Mouse (Mus musculus): ENCODE measurements around the gene Scoc. TPM values are rescaled to one million over a fixed set of nuclear protein-coding genes. Genes with fewer than 3 reads are reported as not detected.

The Scoc gene
- total and polyA plus RNA-seq, 3 experiments: 14.0 to 52.3 (median 52.3) TPM

- no peak for DNase-seq
- Histone ChIP-seq H3K79me2 (replicated peaks; ENCODE audit: control insufficient read depth, insufficient read depth, low read length) (no peaks in the 10 kb centered on the region), H3K27ac (no peak overlapping the region), H3K4me3 (no peak overlapping the region), H3K4me1 (ENCODE audit: control insufficient read depth, insufficient read depth, low read length) (no peaks in the 10 kb centered on the region), H3K36me3 (ENCODE audit: control insufficient read depth, insufficient read depth, low read length) (no peaks in the 10 kb centered on the region), H3K27me3 (ENCODE audit: control insufficient read depth, insufficient read depth, low read length) (no peaks in the 10 kb centered on the region; the same call in 1 of the 2 replicates), H3K9ac (ENCODE audit: low read depth, low read length) (no peak overlapping the region)
- 62% methylated on average over 6 of the region's 6 CpGs for WGBS
- TF ChIP-seq POLR2A (IDR thresholded peaks at IDR 0.05; ENCODE audit: insufficient read depth, low read depth, low read length) (no peak), CTCF (IDR thresholded peaks at IDR 0.05) (no peak), EP300 (IDR thresholded peaks at IDR 0.05; ENCODE audit: insufficient read depth, low read depth, low read length) (no peak)
- intact Hi-C loops (cut with DNase I): no loop called here
Observed at GRCm38 (mm10) chr8:83417970-83418369, 40.2 kb downstream of the Scoc start.

- no peak for TF ChIP-seq CTCF (IDR thresholded peaks at IDR 0.05)
- intact Hi-C loops (cut with DNase I): no loop called here
- Histone ChIP-seq H3K4me1 (ENCODE audit: control insufficient read depth, insufficient read depth, low read length) (no peaks in the 10 kb centered on the region), H3K36me3 (ENCODE audit: control insufficient read depth, insufficient read depth, low read length) (no peaks in the 10 kb centered on the region), H3K27ac (no peak overlapping the region), H3K27me3 (ENCODE audit: control insufficient read depth, insufficient read depth, low read length) (no peaks in the 10 kb centered on the region; the same call in 1 of the 2 replicates), H3K79me2 (replicated peaks; ENCODE audit: control insufficient read depth, insufficient read depth, low read length) (no peaks in the 10 kb centered on the region), H3K9ac (ENCODE audit: low read depth, low read length) (no peak overlapping the region), H3K4me3 (no peak overlapping the region)
- WGBS: 95% methylated on average over 15 of the region's 15 CpGs
- no peak for DNase-seq
Observed at GRCm38 (mm10) chr8:83416878-83417277, 41.3 kb downstream of the Scoc start.

- no peak overlapping the region for H3K27ac ChIP-seq
- intact Hi-C loops (cut with DNase I): no loop called here
- 61% methylated on average over 7 of the region's 7 CpGs for WGBS
Observed at GRCm38 (mm10) chr8:83408496-83408895, 49.7 kb downstream of the Scoc start.

GRCm38 (mm10) chr8:83406836-83407235 lies 51.4 kb downstream of the Scoc start:
- no peaks in the 10 kb centered on the region for H3K4me1 ChIP-seq (ENCODE audit: control insufficient read depth, insufficient read depth, low read length)
- intact Hi-C loops (cut with DNase I): loop anchor here (2.0 kb wide), 1 partner anchor 306 kb away; no protein-coding TSS in a partner anchor
- H3K79me2 ChIP-seq (replicated peaks; ENCODE audit: control insufficient read depth, insufficient read depth, low read length): no peaks in the 10 kb centered on the region
- peak; percentile 53 for TF ChIP-seq CTCF (IDR thresholded peaks at IDR 0.05)
- no peak for TF ChIP-seq EP300 (IDR thresholded peaks at IDR 0.05; ENCODE audit: insufficient read depth, low read depth, low read length)
- no peak overlapping the region for H3K9ac ChIP-seq (ENCODE audit: low read depth, low read length)
- 44% methylated on average over 6 of the region's 6 CpGs for WGBS
- no peak overlapping the region for H3K4me3 ChIP-seq
- DNase-seq: no peak
- no peaks in the 10 kb centered on the region for H3K36me3 ChIP-seq (ENCODE audit: control insufficient read depth, insufficient read depth, low read length)
- H3K27me3 ChIP-seq (ENCODE audit: control insufficient read depth, insufficient read depth, low read length): no peaks in the 10 kb centered on the region
- no peak overlapping the region for H3K27ac ChIP-seq

More at GRCm38 (mm10) chr8:83408496-83408895, 49.7 kb downstream of the Scoc start:
- no peak overlapping the region for H3K4me3 ChIP-seq
- H3K79me2 ChIP-seq (replicated peaks; ENCODE audit: control insufficient read depth, insufficient read depth, low read length): no peaks in the 10 kb centered on the region
- H3K9ac ChIP-seq (ENCODE audit: low read depth, low read length): no peak overlapping the region
- no peak for DNase-seq
- H3K27me3 ChIP-seq (ENCODE audit: control insufficient read depth, insufficient read depth, low read length): no peaks in the 10 kb centered on the region
- TF ChIP-seq POLR2A (IDR thresholded peaks at IDR 0.05; ENCODE audit: insufficient read depth, low read depth, low read length) (no peak), EP300 (IDR thresholded peaks at IDR 0.05; ENCODE audit: insufficient read depth, low read depth, low read length) (no peak), CTCF (IDR thresholded peaks at IDR 0.05) (no peak)
- H3K4me1 ChIP-seq (ENCODE audit: control insufficient read depth, insufficient read depth, low read length): no peaks in the 10 kb centered on the region
- H3K36me3 ChIP-seq (ENCODE audit: control insufficient read depth, insufficient read depth, low read length): no peaks in the 10 kb centered on the region

GRCm38 (mm10) chr8:83405548-83405947 lies 52.6 kb downstream of the Scoc start:
- no peak for DNase-seq
- no peak for TF ChIP-seq EP300 (IDR thresholded peaks at IDR 0.05; ENCODE audit: insufficient read depth, low read depth, low read length)
- TF ChIP-seq POLR2A (IDR thresholded peaks at IDR 0.05; ENCODE audit: insufficient read depth, low read depth, low read length): no peak
- TF ChIP-seq CTCF (IDR thresholded peaks at IDR 0.05): no peak

GRCm38 (mm10) chr8:83397726-83398125 lies 60.5 kb downstream of the Scoc start:
- TF ChIP-seq EP300 (IDR thresholded peaks at IDR 0.05; ENCODE audit: insufficient read depth, low read depth, low read length) (no peak), CTCF (IDR thresholded peaks at IDR 0.05) (no peak), POLR2A (IDR thresholded peaks at IDR 0.05; ENCODE audit: insufficient read depth, low read depth, low read length) (no peak)
- no peaks in the 10 kb centered on the region for H3K36me3 ChIP-seq (ENCODE audit: control insufficient read depth, insufficient read depth, low read length)
- intact Hi-C loops (cut with DNase I): no loop called here
- H3K27ac ChIP-seq: no peak overlapping the region
- 59% methylated on average over 4 of the region's 4 CpGs for WGBS
- no peak overlapping the region for H3K9ac ChIP-seq (ENCODE audit: low read depth, low read length)
- DNase-seq: no peak
- no peak overlapping the region for H3K4me3 ChIP-seq
- H3K27me3 ChIP-seq (ENCODE audit: control insufficient read depth, insufficient read depth, low read length): no peaks in the 10 kb centered on the region; the same call in 1 of the 2 replicates
- no peaks in the 10 kb centered on the region for H3K4me1 ChIP-seq (ENCODE audit: control insufficient read depth, insufficient read depth, low read length)
- no peaks in the 10 kb centered on the region for H3K79me2 ChIP-seq (replicated peaks; ENCODE audit: control insufficient read depth, insufficient read depth, low read length)

More at GRCm38 (mm10) chr8:83405548-83405947, 52.6 kb downstream of the Scoc start:
- Histone ChIP-seq H3K27me3 (ENCODE audit: control insufficient read depth, insufficient read depth, low read length) (no peaks in the 10 kb centered on the region), H3K4me3 (no peak overlapping the region), H3K36me3 (ENCODE audit: control insufficient read depth, insufficient read depth, low read length) (no peaks in the 10 kb centered on the region), H3K79me2 (replicated peaks; ENCODE audit: control insufficient read depth, insufficient read depth, low read length) (no peaks in the 10 kb centered on the region), H3K9ac (ENCODE audit: low read depth, low read length) (no peak overlapping the region), H3K4me1 (ENCODE audit: control insufficient read depth, insufficient read depth, low read length) (no peaks in the 10 kb centered on the region), H3K27ac (no peak overlapping the region)
- intact Hi-C loops (cut with DNase I): no loop called here
- WGBS: 48% methylated on average over 10 of the region's 10 CpGs
